Mouse (Mus musculus) heart, adult 2 months (tissue): ENCODE measurements around the gene Gnas. TPM values are rescaled to one million over a fixed set of nuclear protein-coding genes. Genes with fewer than 3 reads are reported as not detected.
A peak's percentile ranks its signal among the peaks of the same experiment; 100 is the strongest.

ENCODE experiments used
- DNase-seq, 2 experiments: peaks; one replicate each; pipeline ENCODE4 v3.0.0; 2021
- H3K27ac ChIP-seq: fragments of 200-600 bp; 2 replicates; pipeline ENCODE4 v1.8.1; 2022
- H3K27me3 ChIP-seq: fragments of 200-500 bp; 2 replicates; pipeline ENCODE4 v1.6.1; 2012; ENCODE audit warnings: mild to moderate bottlenecking, low read length, inconsistent platforms, mixed read lengths; ENCODE audit not compliant: control insufficient read depth, insufficient read depth
- H3K36me3 ChIP-seq: fragments of 200-500 bp; 2 replicates; pipeline ENCODE4 v1.6.1; 2012; ENCODE audit warnings: low read length, inconsistent platforms; ENCODE audit not compliant: control insufficient read depth, insufficient read depth
- H3K4me1 ChIP-seq: fragments of 200-500 bp; 2 replicates; pipeline ENCODE4 v1.6.1; 2011; ENCODE audit warnings: low read length; ENCODE audit not compliant: control insufficient read depth, insufficient read depth
- H3K4me3 ChIP-seq: fragments of 200-600 bp; 2 replicates; pipeline ENCODE4 v1.8.1; 2022
- H3K79me2 ChIP-seq: fragments of 200-500 bp; replicated peaks from 2 replicates; pipeline ENCODE4 v1.6.1; 2012; ENCODE audit warnings: mild to moderate bottlenecking, inconsistent platforms, low read length, moderate library complexity, mixed read lengths; ENCODE audit not compliant: control insufficient read depth, insufficient read depth
- H3K9ac ChIP-seq: fragments of 200-500 bp; 2 replicates; pipeline ENCODE4 v1.6.1; 2012; ENCODE audit warnings: low read depth, mild to moderate bottlenecking, control low read depth, inconsistent platforms, low read length, mixed read lengths
- CTCF ChIP-seq: fragments of 200-600 bp; IDR thresholded peaks from 2 replicates; pipeline ENCODE4 v1.8.1; 2022; ENCODE audit warnings: antibody characterized with exemption, mild to moderate bottlenecking, moderate library complexity
- EP300 ChIP-seq: fragments of 200-500 bp; IDR thresholded peaks from 2 replicates; pipeline ENCODE4 v1.6.1; 2011; ENCODE audit warnings: low read depth, low read length, control low read depth; ENCODE audit not compliant: insufficient read depth
- POLR2A ChIP-seq: fragments of 200-500 bp; IDR thresholded peaks from 2 replicates; pipeline ENCODE4 v1.6.1; 2011; ENCODE audit warnings: mild to moderate bottlenecking, low read depth, low read length, control low read depth; ENCODE audit not compliant: insufficient read depth
- WGBS: fragments of 180-500 bp; shearing (Covaris S2); methylation state at CpG from one replicate; pipeline ENCODE4 v1.1.7; 2018; 5-methylcytosine and 5-hydroxymethylcytosine counted together
- intact Hi-C: fragments of 180-260 bp; cut with DNase I; formaldehyde crosslinking; loops from one replicate; pipeline ENCODE4 v1.15.1; 2025
- polyA plus RNA-seq: library from polyadenylated mRNA; depleted of rRNA; stranded (reverse); fragments of >200 nt; gene quantifications from 2 replicates; pipeline ENCODE4 v1.2.3, GENCODE M21; 2012
- total RNA-seq, 2 experiments: library from RNA; stranded (reverse); gene quantifications; 2 replicates each; pipeline ENCODE4 v1.2.3; 2021

Gnas gene
- total and polyA plus RNA-seq, 3 experiments = 1,079 to 1,235 (median 1,140) TPM

DNA sequence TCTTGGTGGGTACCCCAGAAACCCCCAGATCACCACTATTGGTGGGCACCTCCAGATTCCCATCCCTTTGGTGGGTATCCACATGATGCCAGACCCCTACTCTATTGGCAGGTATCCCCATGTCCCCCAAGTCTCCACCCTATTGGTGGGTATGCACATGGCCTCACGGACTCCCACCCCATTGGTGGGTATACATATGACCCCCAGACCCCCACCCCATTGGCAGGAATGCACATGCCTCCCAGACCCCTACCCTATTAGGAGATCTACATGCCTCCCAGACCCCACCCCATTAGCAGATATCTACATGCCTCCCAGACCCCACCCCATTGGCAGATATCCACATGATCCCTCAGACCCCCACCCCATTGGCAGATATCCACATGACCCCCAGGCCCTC, 55.6 kb downstream of the Gnas start:
- 92% methylated on average over 1 of the region's 1 CpGs for WGBS
- H3K4me1 ChIP-seq = peaks cover 42% of the 10 kb centered on the region
- intact Hi-C loops = no loop called here
- peaks cover 17% of the 10 kb centered on the region for H3K79me2 ChIP-seq
- no peak overlapping the region for H3K4me3 ChIP-seq
- H3K36me3 ChIP-seq = peaks cover 70% of the 10 kb centered on the region
- TF ChIP-seq CTCF (no peak), POLR2A (no peak), EP300 (no peak)
- no peak overlapping the region for H3K9ac ChIP-seq
- DNase-seq = no peak
- no peaks in the 10 kb centered on the region for H3K27me3 ChIP-seq
- H3K27ac ChIP-seq = no peak overlapping the region

- Histone ChIP-seq H3K9ac (no peak overlapping the region), H3K27me3 (no peaks in the 10 kb centered on the region), H3K27ac (peak overlapping the region; percentile 90), H3K36me3 (peaks cover 71% of the 10 kb centered on the region), H3K4me1 (peaks cover 43% of the 10 kb centered on the region), H3K4me3 (no peak overlapping the region), H3K79me2 (peaks cover 14% of the 10 kb centered on the region)
- intact Hi-C loops = no loop called here
- WGBS = 71% methylated on average over 3 of the region's 3 CpGs
- DNase-seq = no peak
- TF ChIP-seq POLR2A (no peak), EP300 (no peak), CTCF (no peak)
These were observed 56.2 kb downstream of the Gnas start for GRCm38 (mm10) chr2:174340229-174340892.

DNA sequence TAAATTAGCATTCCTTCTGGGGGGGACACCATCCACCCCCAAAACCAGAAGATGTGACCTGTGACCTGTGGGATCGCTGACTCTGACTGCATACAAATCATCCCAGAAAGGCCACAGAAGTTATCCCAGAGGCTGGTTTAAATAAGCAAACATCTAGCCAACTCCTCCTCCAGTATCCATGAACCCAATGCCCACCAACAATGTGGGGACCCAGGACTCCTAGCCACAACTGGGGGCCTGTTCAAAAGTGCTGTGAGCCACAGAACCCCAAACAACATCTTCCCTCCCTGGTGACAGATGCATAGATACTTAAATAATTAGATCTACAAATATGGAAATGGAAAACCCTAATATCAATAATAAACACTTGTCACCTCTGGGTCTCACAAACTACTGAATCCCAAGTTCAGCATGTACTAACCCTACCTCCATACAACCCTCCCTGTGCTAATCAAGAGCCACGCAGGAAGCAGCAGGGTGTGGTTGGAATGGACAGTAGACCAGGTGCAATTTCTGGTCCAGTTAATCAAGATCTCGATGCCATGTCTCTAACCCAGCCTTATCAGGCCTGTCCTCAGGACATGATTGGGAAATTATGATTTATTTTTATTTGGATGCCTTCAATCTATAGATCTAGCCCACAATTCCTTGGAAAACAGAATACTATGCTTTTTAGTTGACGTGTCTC, 56.9 kb downstream of the Gnas start:
- no peak for TF ChIP-seq POLR2A
- TF ChIP-seq EP300 = 0 out of 2 replicates have a peak, but pooled peaks have one; percentile 25
- 45% methylated on average over 4 of the region's 4 CpGs for WGBS
- intact Hi-C loops = no loop called here
- Histone ChIP-seq H3K27ac (peak overlapping the region; percentile 90), H3K36me3 (peaks cover 69% of the 10 kb centered on the region), H3K9ac (no peak overlapping the region), H3K27me3 (no peaks in the 10 kb centered on the region), H3K4me1 (peaks cover 44% of the 10 kb centered on the region), H3K79me2 (peaks cover 14% of the 10 kb centered on the region), H3K4me3 (no peak overlapping the region)
- no peak for DNase-seq

- H3K9ac ChIP-seq = no peak overlapping the region
- no peaks in the 10 kb centered on the region for H3K27me3 ChIP-seq
- no peak for DNase-seq
- peaks cover 11% of the 10 kb centered on the region for H3K79me2 ChIP-seq
- no peak for TF ChIP-seq CTCF
- no peak for TF ChIP-seq EP300
- TF ChIP-seq POLR2A = no peak
- peaks cover 37% of the 10 kb centered on the region for H3K4me1 ChIP-seq
- intact Hi-C loops = loop anchor here (1.0 kb wide), 1 partner anchor 12 kb away; no protein-coding TSS in a partner anchor
- H3K27ac ChIP-seq = peak overlapping the region; percentile 90
- WGBS = 26% methylated on average over 8 of the region's 8 CpGs
- peak overlapping the region; percentile 32; the same call in 1 of the 2 replicates for H3K4me3 ChIP-seq
- peaks cover 55% of the 10 kb centered on the region for H3K36me3 ChIP-seq
These were observed 58.8 kb downstream of the Gnas start for GRCm38 (mm10) chr2:174342793-174343400.

- DNase-seq = no peak
- H3K36me3 ChIP-seq = peaks cover 49% of the 10 kb centered on the region
- peaks cover 11% of the 10 kb centered on the region for H3K79me2 ChIP-seq
- WGBS = 0% methylated on average over 1 of the region's 1 CpGs
- peaks cover 35% of the 10 kb centered on the region for H3K4me1 ChIP-seq
- H3K27me3 ChIP-seq = no peaks in the 10 kb centered on the region
- H3K9ac ChIP-seq = peak overlapping the region; percentile 17
- H3K4me3 ChIP-seq = peak overlapping the region; percentile 32; the same call in 1 of the 2 replicates
- TF ChIP-seq CTCF (no peak), POLR2A (no peak), EP300 (no peak)
- H3K27ac ChIP-seq = peak overlapping the region; percentile 90
- intact Hi-C loops = loop anchor here (1.0 kb wide), 1 partner anchor 12 kb away; no protein-coding TSS in a partner anchor
These were observed 59.4 kb downstream of the Gnas start for GRCm38 (mm10) chr2:174343566-174343965.
